Mouse (Mus musculus) hindbrain, embryonic 10.5 days (tissue): ENCODE measurements around the gene Hoxd10. TPM values are rescaled to one million over a fixed set of nuclear protein-coding genes. Genes with fewer than 3 reads are reported as not detected.
A peak's percentile ranks its signal among the peaks of the same experiment; 100 is the strongest.

Source experiments
- DNase-seq: peaks from one replicate; pipeline ENCODE4 v3.0.0-alpha.2; 2017; ENCODE audit warnings: low spot score
- H3K27ac ChIP-seq: fragments of 300-500 bp; sonication (generic); 2 replicates; pipeline ENCODE4 v1.5.1; 2016; ENCODE audit warnings: mild to moderate bottlenecking, moderate library complexity
- H3K27me3 ChIP-seq: fragments of 300-500 bp; sonication (generic); 2 replicates; pipeline ENCODE4 v1.6.1; 2016; ENCODE audit warnings: mild to moderate bottlenecking; ENCODE audit not compliant: poor library complexity, insufficient read depth, severe bottlenecking
- H3K36me3 ChIP-seq: fragments of 300-500 bp; sonication (generic); 2 replicates; pipeline ENCODE4 v1.6.1; 2016; ENCODE audit warnings: mild to moderate bottlenecking, moderate library complexity
- H3K4me1 ChIP-seq: fragments of 300-500 bp; sonication (generic); replicated peaks from 2 replicates; pipeline ENCODE4 v1.6.1; 2016; ENCODE audit warnings: mild to moderate bottlenecking
- H3K4me3 ChIP-seq: fragments of 300-500 bp; sonication (generic); 2 replicates; pipeline ENCODE4 v1.5.1; 2016; ENCODE audit warnings: mild to moderate bottlenecking, moderate library complexity
- H3K9me3 ChIP-seq: fragments of 300-500 bp; sonication (generic); 2 replicates; pipeline ENCODE4 v1.6.1; 2016; ENCODE audit warnings: mild to moderate bottlenecking, moderate library complexity
- WGBS: fragments of 180-500 bp; shearing (Covaris S2); methylation state at CpG from one replicate; pipeline ENCODE4 v1.1.7; 2016; 5-methylcytosine and 5-hydroxymethylcytosine counted together
- microRNA counts: library from miRNA; unstranded; fragments of <30 nt; microRNA quantifications from one replicate; lab custom pipeline; 2017
- polyA plus RNA-seq: library from polyadenylated mRNA; unstranded; fragments of >200 nt; fragmentation: Nextera tagmentation; extraction: Ambion mirVana; gene quantifications from 2 replicates; pipeline ENCODE4 v1.2.1, GENCODE M21; 2016

Gene Hoxd10
- polyA plus RNA-seq, 1 experiment from 2014 or later, result not detected

DNA sequence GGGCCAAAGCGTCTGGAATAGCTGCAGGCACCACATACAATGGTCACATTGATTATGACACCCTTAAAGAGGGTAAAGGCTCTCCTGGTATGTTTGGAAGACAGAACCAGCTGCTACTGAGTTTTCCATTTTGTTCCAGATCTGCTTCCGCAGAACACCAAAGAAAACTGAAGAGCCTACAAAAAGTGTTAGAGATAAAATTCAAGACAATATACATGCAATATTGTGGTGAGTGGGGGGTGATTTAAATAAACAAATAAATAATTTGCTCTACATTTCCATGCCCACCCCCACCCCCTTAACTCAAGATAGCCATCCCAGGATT lies 47.7 kb downstream of the Hoxd10 start:
- Histone ChIP-seq H3K27ac (peak overlapping the region; percentile 84), H3K9me3 (no peaks in the 10 kb centered on the region), H3K36me3 (no peaks in the 10 kb centered on the region), H3K4me3 (peak overlapping the region; percentile 45), H3K27me3 (peaks cover 100% of the 10 kb centered on the region), H3K4me1 (peaks cover 10% of the 10 kb centered on the region)
- 4% methylated on average over 2 of the region's 2 CpGs for WGBS
- DNase-seq, result no peak

DNA sequence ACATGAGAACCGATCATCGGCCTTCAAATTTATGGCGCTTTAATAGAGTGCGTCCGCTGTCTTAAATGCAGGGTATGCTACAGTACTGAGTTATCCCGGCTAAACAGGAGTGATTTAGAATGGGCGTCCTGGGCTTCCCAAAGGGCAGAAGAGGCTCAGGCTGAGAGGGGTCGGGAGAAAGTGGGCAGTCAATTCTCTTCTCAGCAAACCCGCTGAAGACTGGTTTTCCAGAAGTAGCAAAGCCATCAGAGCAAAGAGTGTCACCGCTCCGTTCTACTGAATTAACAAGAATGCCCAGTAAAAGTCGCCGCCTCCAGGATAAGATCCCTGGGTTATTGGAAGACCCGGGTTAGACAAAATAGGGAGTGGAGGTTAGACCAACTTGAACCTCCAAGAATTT lies 48.1 kb downstream of the Hoxd10 start:
- 1% methylated on average over 14 of the region's 14 CpGs for whole genome bisulfite sequencing
- no peaks in the 10 kb centered on the region for H3K9me3 ChIP-seq
- H3K27ac ChIP-seq, result peak overlapping the region; percentile 84
- peaks cover 100% of the 10 kb centered on the region for H3K27me3 ChIP-seq
- DNase-seq, result peak; percentile 36
- H3K4me3 ChIP-seq, result peak overlapping the region; percentile 45
- peaks cover 10% of the 10 kb centered on the region for H3K4me1 ChIP-seq
- no peaks in the 10 kb centered on the region for H3K36me3 ChIP-seq

DNA sequence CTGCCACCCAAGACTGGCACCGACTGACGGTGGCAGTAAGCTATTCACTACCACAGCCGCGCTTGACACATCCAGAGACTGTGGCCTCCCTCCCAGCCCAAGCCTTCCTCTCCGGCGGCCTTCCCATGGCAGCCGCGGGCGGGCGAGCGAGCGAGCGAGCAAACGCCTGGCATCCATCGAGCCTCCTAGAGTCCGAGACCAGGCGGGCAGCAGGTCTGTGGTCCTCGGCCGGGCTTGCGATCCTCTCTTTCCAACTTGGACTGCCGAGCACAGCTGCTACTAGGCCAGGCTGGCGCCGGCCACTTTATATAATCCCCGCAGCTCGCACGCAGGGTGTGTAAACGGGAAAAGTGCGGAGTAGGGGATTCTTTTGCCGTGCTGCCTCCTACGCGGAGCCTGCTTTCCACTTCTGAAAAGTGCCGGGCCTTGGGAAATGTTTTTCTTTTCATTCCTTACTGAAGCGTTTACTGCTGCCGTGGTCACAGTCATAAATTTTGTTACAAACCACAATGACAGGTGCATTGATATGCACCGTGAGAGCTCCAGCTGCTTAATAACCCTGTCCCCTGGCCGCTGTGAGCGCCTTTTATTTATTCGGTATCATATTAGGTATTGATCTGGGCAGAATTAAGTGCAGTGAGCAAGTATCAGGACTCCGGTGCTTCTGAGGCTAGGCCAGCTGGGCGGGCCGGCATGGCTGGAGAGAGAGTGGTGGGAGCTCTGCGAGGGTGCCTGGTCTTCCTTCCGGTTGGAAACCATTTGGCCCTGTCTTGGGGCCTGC lies 48.8 kb downstream of the Hoxd10 start:
- Histone ChIP-seq H3K9me3 (no peaks in the 10 kb centered on the region), H3K36me3 (no peaks in the 10 kb centered on the region), H3K27me3 (peaks cover 100% of the 10 kb centered on the region), H3K4me3 (peak overlapping the region; percentile 45), H3K4me1 (peaks cover 10% of the 10 kb centered on the region), H3K27ac (peak overlapping the region; percentile 84)
- under 1% methylated on average over 43 of the region's 43 CpGs for WGBS
- peak; percentile 56 for DNase-seq

DNA sequence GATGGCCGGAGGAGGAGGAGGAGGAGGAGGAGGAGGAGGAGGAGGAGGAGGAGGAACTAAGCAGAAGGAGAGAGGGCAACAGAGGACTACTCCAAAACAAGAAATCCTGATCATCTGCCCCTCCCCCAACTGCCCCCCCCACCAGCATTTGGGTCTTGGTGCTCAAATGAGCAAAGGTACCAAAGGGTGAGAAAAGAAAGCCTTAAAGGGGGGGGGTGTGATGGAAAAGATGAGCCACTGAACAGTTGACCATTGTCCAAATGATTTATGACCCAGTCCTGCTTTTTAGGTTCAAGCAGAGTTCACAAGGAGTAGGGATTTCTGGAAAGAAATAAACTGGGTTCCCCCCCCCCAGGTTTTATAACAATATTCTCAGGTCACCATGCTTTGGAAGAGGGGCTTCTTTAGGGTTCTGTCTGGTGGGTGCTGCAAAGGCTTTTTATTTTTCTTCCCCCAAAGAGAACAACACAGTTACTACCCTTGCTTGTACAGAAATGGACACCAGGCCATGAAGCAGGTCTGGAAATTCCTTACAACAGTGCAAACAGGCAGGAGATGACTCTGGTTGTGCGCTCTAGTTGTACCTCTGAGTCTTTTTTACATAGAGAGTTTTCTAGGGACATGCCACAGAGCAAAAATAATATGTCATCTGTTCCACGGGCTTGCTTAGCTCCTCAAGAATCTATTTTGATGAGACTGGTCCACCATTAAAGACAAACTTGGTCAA lies 49.7 kb downstream of the Hoxd10 start:
- DNase-seq, result no peak
- WGBS, result 22% methylated on average over 2 of the region's 3 CpGs
- Histone ChIP-seq H3K4me3 (peak overlapping the region; percentile 45; the same call in 1 of the 2 replicates), H3K9me3 (no peaks in the 10 kb centered on the region), H3K4me1 (peaks cover 7% of the 10 kb centered on the region), H3K27ac (peak overlapping the region; percentile 84; the same call in 1 of the 2 replicates), H3K36me3 (no peaks in the 10 kb centered on the region), H3K27me3 (peaks cover 100% of the 10 kb centered on the region)

DNA sequence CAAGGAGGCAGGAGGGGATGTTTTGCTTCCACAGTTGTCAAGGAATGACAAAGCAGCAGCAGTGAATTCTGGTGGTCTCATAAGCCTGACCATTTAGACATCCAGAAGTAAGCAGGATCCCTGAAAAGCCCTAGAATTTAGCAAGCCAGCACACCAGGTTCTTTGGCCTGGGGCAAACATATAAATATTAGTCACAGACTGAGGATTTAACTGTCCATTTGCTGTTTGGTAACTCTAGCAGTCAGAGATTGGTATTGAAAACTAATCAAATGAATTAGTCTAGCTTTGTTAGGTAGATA lies 50.2 kb downstream of the Hoxd10 start:
- Histone ChIP-seq H3K36me3 (no peaks in the 10 kb centered on the region), H3K27me3 (peaks cover 100% of the 10 kb centered on the region), H3K9me3 (no peaks in the 10 kb centered on the region), H3K27ac (no peak overlapping the region), H3K4me3 (no peak overlapping the region), H3K4me1 (peaks cover 12% of the 10 kb centered on the region)
- DNase-seq, result no peak

MicroRNAs within 50 kb of the gene (microRNA counts, 519-probe panel; counts per million panel counts)
- 2,824 counts per million, percentile 81 among the panel's probes with 10 or more counts for microRNA mmu-miR-10b (lab: Ali Mortazavi, UCI)

Other genes starting within 250 kb of the Hoxd10 start
- 38.9 and 41.1 TPM in 2 replicates for gene Lnpk, start 112.5 kb upstream of the Hoxd10 start, polyA plus RNA-seq
- 0.19 and 0.47 TPM in 2 replicates for gene Evx2, start 32.4 kb upstream of the Hoxd10 start, polyA plus RNA-seq
- gene Hoxd13, start 23.6 kb upstream of the Hoxd10 start, polyA plus RNA-seq, result not detected in 2 replicates
- gene Hoxd12, start 16.9 kb upstream of the Hoxd10 start, polyA plus RNA-seq, result not detected in 2 replicates
- gene Hoxd11, start 12.4 kb upstream of the Hoxd10 start, polyA plus RNA-seq, result not detected in 2 replicates
- gene Hoxd9, start 5.8 kb downstream of the Hoxd10 start, polyA plus RNA-seq, result not detected in 2 replicates
- gene Hoxd8, start 12.7 kb downstream of the Hoxd10 start, polyA plus RNA-seq, result not detected in 2 replicates
- 15.5 and 55.9 TPM in 2 replicates for gene Hoxd3, start 20.0 kb downstream of the Hoxd10 start, polyA plus RNA-seq
- 0.14 and 2.6 TPM in 2 replicates for gene Hoxd4, start 20.0 kb downstream of the Hoxd10 start, polyA plus RNA-seq
- gene Gm28230, start 34.8 kb downstream of the Hoxd10 start, polyA plus RNA-seq, result not detected in 2 replicates
- 0.14 and 0.60 TPM in 2 replicates for gene Hoxd1, start 71.1 kb downstream of the Hoxd10 start, polyA plus RNA-seq
- 106 and 111 TPM in 2 replicates for gene Mtx2, start 133.9 kb downstream of the Hoxd10 start, polyA plus RNA-seq